Mouse (Mus musculus) stomach, postnatal 0 days (tissue): ENCODE results near the gene Trim28.

Experiments
- CTCF ChIP-seq: IDR thresholded peaks from 2 replicates; pipeline ENCODE4 v1.5.1; 2016; ENCODE audit warnings: antibody characterized with exemption, low read depth, mild to moderate bottlenecking, moderate library complexity
- EP300 ChIP-seq: optimal IDR thresholded peaks from 2 replicates; pipeline ENCODE3; 2016; ENCODE audit warnings: antibody characterized with exemption

DNA sequence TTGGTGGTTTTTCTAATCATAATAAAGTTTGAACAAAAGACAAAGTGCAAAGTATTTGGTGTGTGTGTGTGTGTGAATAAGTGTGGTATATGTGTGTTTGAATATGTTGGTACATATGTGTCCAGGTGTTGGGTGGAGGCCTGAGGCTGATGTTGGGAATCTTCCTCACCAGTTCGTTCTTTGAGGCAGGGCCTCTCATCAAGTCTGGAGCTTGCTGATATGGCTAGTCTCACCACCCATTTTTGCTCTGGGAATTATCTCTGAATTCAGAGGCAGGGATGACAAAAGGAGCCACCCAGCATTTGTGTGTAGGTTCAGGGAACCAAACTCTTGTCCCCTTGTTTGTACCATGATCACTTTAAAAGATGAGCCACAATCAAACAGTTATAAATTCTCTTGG lies 13.2 kb upstream of the Trim28 start:
- TF ChIP-seq CTCF (no peak), EP300 (no peak)
